Mouse (Mus musculus) duodenum, adult 2 months (tissue): ENCODE data around the gene Col17a1. TPM values are rescaled to one million over a fixed set of nuclear protein-coding genes. Genes with fewer than 3 reads are reported as not detected.

Experiments
- polyA plus RNA-seq: library from polyadenylated mRNA; depleted of rRNA; stranded (reverse); fragments of >200 nt; gene quantifications from 2 replicates; pipeline ENCODE4 v1.2.3, GENCODE M21; 2012; ENCODE audit warnings: low replicate concordance; rRNA removed

The Col17a1 gene
- 0.11 and 0.62 TPM in 2 replicates for polyA plus RNA-seq

DNA sequence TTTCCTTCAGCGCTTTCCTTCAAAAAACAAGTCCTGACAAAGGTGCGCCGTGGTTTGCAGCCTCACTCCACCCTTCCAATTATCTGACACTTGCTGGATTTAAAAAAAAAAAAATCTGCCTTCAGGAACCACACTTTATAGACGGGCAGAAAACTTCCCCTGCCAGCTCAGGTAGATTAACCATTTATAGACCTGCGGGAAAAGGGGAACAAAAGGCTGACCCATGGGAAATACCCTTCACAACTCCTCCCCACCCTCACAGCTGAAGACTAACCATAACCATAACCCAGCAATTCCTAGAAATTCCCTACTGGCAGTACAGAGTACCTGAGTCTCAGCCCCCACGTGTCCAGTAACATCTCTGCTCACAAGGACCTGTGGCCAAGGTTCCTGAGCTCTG lies at the start of gene Col17a1:
TSS of gene Col17a1 (minus strand) at position 101 of the 400 bp plus-strand sequence.

DNA sequence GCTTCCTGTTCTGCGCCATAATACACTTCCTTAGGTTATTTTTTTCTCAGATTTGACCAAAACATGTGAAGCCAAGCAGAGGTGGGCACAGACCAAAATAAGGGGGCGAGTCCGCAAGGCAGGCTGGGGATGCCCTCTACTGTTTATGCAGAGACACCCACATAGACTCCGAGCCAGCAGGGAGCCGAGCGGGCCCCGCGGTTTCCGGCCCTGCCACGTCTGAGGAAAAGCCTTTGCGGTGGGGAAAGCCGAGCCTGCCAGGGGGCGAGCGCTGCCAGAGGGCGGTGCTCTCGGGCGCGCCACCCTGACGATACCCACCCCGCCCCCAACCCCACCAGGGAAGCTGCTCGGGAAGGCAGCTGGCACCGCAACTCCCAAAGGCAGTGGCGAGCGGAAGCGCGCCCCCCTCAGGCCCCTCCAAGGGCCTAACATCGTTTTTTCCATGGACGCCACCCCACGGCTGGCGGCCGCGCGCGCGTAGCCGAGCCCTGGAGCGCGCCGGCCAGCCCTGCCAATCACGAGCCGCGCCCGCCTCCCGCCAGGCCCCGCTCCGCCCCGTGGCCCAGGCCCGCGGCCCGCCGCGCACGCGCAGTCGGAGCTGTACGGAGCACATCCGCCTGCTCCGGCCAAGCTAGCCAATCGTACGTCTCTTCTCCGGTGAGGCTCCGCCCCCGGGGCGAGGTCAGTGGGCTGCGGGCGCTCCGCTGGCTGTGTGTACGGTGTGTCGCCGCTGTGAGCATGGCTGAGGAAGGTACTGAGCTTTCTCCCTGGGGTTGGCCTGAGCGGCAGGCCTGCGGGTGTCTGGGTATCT lies 39.4 kb upstream of the Col17a1 start, which contains the start of gene Sfr1:
TSS of gene Sfr1 (plus strand) at position 612 of the 811 bp plus-strand sequence.

Other genes with a start within 250 kb of the Col17a1 start
- gene Sh3pxd2a, start 227.7 kb downstream of the Col17a1 start, polyA plus RNA-seq, result 4.7 and 8.1 TPM in 2 replicates
- gene Stn1, start 154.6 kb downstream of the Col17a1 start, polyA plus RNA-seq, result 8.0 and 10.5 TPM in 2 replicates
- gene Slk, start 112.4 kb downstream of the Col17a1 start, polyA plus RNA-seq, result 2.3 and 2.8 TPM in 2 replicates
- gene Sfr1, start 39.6 kb upstream of the Col17a1 start, polyA plus RNA-seq, result 20.5 and 22.0 TPM in 2 replicates
- gene Gsto1, start 162.9 kb upstream of the Col17a1 start, polyA plus RNA-seq, result 287 and 346 TPM in 2 replicates
- gene Gsto2, start 173.4 kb upstream of the Col17a1 start, polyA plus RNA-seq, result 0.34 TPM in 1 of 2 replicates, not detected in the other
- gene Cfap43, start 227.2 kb upstream of the Col17a1 start, polyA plus RNA-seq, result 0.26 TPM in 1 of 2 replicates, not detected in the other
- gene Itprip, start 227.2 kb upstream of the Col17a1 start, polyA plus RNA-seq, result 1.7 and 2.1 TPM in 2 replicates
- gene Cfap58, start 245.6 kb upstream of the Col17a1 start, polyA plus RNA-seq, result not detected in 2 replicates